Mouse (Mus musculus) G1E (cell line): ENCODE results near the gene Sv2c. TPM values are rescaled to one million over a fixed set of nuclear protein-coding genes. Genes with fewer than 3 reads are reported as not detected.

Experiments
- ATAC-seq: 2 replicates; pipeline ENCODE4 v1.8.0; 2016; ENCODE audit warnings: mild to moderate bottlenecking; ENCODE audit not compliant: insufficient number of reproducible peaks, poor library complexity, low FRiP score, severe bottlenecking; ENCODE audit errors: extremely low read depth
- DNase-seq: peaks from one replicate; pipeline ENCODE4 v3.0.0; 2012; ENCODE audit warnings: low spot score
- H3K27me3 ChIP-seq: 2 replicates; pipeline ENCODE4 v1.6.1; 2012; ENCODE audit warnings: mild to moderate bottlenecking, low read length, inconsistent platforms; ENCODE audit not compliant: insufficient read depth
- H3K36me3 ChIP-seq: replicated peaks from 2 replicates; pipeline ENCODE3; 2012; ENCODE audit warnings: mild to moderate bottlenecking, inconsistent platforms
- H3K4me1 ChIP-seq: 2 replicates; pipeline ENCODE4 v1.6.1; 2012; ENCODE audit warnings: low read depth, low read length, inconsistent platforms, mixed read lengths; ENCODE audit not compliant: insufficient read depth
- H3K4me3 ChIP-seq: 2 replicates; pipeline ENCODE4 v1.5.1; 2012; ENCODE audit warnings: low read depth, mild to moderate bottlenecking, inconsistent platforms, low read length, moderate library complexity, mixed read lengths
- H3K9me3 ChIP-seq: replicated peaks from 2 replicates; pipeline ENCODE4 v1.6.1; 2012; ENCODE audit warnings: inconsistent platforms
- CTCF ChIP-seq: IDR thresholded peaks from 2 replicates; pipeline ENCODE4 v1.5.1; 2012; ENCODE audit warnings: low read depth, low read length, inconsistent platforms, mixed read lengths
- GATA1 ChIP-seq: IDR thresholded peaks from 2 replicates; pipeline ENCODE4 v1.6.1; 2012; ENCODE audit warnings: borderline replicate concordance, low read length, inconsistent platforms, mixed read lengths
- GATA2 ChIP-seq: IDR thresholded peaks from 2 replicates; pipeline ENCODE4 v1.6.1; 2012; ENCODE audit warnings: low read depth, low read length, inconsistent platforms, borderline replicate concordance
- POLR2AphosphoS5 ChIP-seq: IDR thresholded peaks from 2 replicates; pipeline ENCODE4 v1.6.1; 2012; ENCODE audit warnings: low read depth, low read length, inconsistent platforms; ENCODE audit not compliant: insufficient replicate concordance
- TAL1 ChIP-seq: conservative IDR thresholded peaks from 2 replicates; pipeline ENCODE4 v1.6.1; 2012; ENCODE audit warnings: low read depth, low read length, inconsistent platforms, mixed read lengths
- polyA plus RNA-seq: library from polyadenylated mRNA; stranded (reverse); fragments of >175 nt; gene quantifications from 2 replicates; pipeline ENCODE4 v1.2.3, GENCODE M21; 2012
- total RNA-seq, 2 experiments: library from RNA; stranded (forward) in 1 of 2; stranded (reverse) in 1 of 2; fragments of 200-1000 nt in 1 of 2; fragments of >200 nt in 1 of 2; fragmentation: Nextera tagmentation in 1 of 2; gene quantifications; 2 replicates each; pipeline ENCODE4 v1.2.3; 2014 to 2017

Gene Sv2c
- total and polyA plus RNA-seq, 3 experiments: 0.02 to 0.49 (median 0.45) TPM

DNA sequence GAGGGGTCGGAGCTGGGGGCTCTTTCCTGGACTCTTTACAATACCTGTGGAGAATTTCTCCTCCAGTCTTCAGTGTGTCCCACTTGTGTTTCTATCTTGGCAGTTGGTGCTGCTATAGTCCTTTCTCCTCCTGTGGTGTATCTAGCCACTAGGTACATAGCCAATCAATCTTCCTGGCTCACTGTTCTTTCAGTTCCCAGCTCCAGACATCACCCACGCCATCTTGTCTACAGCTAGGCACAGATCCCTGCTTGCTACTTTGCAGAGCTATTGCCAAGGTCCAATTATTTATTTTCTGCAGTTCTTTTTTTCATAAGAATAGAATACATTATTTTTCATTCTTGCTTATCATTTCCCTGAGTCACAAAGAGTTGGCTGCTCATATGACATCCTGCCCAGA lies 34.2 kb upstream of the Sv2c start:
- Histone ChIP-seq H3K27me3 (peaks cover 1% of the 10 kb centered on the region; the same call in 1 of the 2 replicates), H3K4me1 (no peaks in the 10 kb centered on the region), H3K36me3 (no peaks in the 10 kb centered on the region), H3K9me3 (no peaks in the 10 kb centered on the region), H3K4me3 (no peak overlapping the region)
- no peak for TF ChIP-seq TAL1
- no peak for DNase-seq
- no peak for ATAC-seq

DNA sequence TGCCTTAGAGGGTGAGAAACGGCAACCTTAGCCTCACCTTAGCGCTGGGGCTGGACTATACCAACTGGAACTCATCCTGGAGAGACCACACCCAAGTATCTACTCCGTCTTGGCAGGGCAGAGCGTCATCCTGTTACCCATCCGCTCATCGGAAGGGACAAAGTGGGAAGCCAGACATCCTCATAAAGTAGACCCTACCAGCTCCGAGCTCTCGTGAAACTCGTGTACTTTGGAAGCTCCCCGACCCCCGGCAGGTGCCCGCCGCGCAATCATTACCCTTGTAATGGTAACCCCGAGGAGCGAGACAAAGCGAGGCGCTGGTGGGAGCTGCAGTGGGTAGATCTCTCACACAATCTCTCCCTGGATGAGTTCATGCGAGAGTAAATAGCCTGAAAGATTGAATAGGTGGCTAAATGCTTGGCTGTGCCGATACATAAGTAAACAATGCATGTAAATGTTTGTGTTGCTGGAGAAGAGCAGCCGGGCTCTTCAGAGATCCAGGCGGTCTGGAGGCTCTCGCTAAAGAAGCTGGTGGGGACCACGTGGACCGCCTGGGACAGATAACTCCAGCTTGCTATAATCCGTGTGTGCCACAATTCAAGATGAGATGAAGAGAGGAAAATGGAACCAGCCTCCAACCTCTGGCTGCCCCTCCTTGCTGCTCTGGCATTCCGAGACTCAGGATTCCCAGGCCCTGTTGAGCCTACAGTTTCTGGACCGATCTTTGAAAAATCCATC lies 1.2 kb upstream of the Sv2c start:
- Histone ChIP-seq H3K36me3 (no peaks in the 10 kb centered on the region), H3K9me3 (no peaks in the 10 kb centered on the region), H3K4me1 (no peaks in the 10 kb centered on the region; the same call in 1 of the 2 replicates), H3K4me3 (no peak overlapping the region), H3K27me3 (peaks cover 28% of the 10 kb centered on the region)
- TF ChIP-seq POLR2AphosphoS5 (no peak), CTCF (no peak)
- DNase-seq (no peak), ATAC-seq (no peak)

DNA sequence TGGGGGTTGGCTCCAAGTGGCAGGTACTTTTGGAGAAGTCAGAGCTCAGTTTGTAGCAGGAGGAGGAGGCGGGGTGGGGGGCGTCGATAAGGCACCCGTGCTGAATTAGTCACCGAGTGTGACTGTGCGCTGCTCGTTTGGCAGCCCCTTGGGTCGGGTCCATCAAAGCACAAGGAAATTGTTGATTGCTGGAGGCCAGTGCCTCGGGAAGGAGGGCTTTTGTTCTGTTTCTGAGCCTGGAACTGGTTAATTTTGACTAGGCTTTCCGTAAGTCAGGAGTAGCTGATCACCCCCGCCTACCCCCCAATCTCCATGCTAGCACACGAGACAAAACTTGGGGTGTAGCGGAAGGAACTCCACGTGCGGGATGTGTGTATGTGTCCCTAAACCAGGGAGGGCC lies 456 bp upstream of the Sv2c start:
- Histone ChIP-seq H3K9me3 (no peaks in the 10 kb centered on the region), H3K36me3 (no peaks in the 10 kb centered on the region), H3K4me1 (no peaks in the 10 kb centered on the region; the same call in 1 of the 2 replicates), H3K27me3 (peaks cover 28% of the 10 kb centered on the region), H3K4me3 (no peak overlapping the region)
- DNase-seq (no peak), ATAC-seq (no peak)
- TF ChIP-seq GATA2 (no peak), CTCF (no peak), TAL1 (no peak), POLR2AphosphoS5 (no peak), GATA1 (no peak)

DNA sequence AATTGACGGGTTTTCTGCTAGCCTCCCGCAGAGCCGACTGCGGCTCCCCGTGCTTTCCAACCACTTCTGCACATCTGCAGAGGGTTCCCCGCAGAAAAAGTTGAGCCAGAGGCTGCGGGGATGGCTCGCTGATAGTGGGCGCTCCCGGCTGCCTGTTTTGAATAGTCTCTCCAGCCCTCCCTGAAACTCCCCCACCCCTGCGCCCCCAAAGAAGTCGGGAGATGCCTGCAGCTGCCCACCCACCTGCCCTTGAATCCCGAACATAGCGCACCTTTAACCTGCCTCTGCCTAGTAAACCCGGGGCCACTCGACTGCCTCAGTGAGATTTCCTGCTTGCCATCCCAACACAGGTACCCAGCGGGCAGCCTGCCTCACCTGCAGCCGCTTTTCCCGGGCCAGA lies 466 bp downstream of the Sv2c start:
- Histone ChIP-seq H3K9me3 (no peaks in the 10 kb centered on the region), H3K36me3 (no peaks in the 10 kb centered on the region), H3K27me3 (peaks cover 31% of the 10 kb centered on the region), H3K4me1 (no peaks in the 10 kb centered on the region; the same call in 1 of the 2 replicates), H3K4me3 (no peak overlapping the region)
- ATAC-seq (no peak), DNase-seq (no peak)
- no peak for TF ChIP-seq TAL1

DNA sequence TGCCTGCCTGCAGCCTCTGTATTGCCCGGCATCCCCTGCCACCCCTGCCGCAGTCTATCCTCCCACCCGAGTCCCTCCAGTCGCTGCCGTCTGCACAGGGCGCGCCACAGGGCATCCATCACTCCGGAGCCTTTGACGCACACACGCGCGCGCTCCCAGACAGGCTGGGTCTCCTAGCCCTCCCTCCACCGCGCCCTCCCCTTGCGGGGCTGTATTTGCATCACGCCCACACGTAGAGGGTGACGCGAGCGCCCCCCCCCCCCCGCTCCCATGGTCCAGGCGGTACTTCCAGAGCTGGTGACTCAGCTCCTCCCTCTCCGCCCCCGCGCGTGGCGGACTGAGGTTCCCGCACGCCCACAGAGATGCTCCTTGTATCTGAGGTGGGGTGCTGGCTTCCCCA lies 1.3 kb downstream of the Sv2c start:
- H3K4me3 ChIP-seq: no peak overlapping the region
- H3K27me3 ChIP-seq: peaks cover 31% of the 10 kb centered on the region
- H3K4me1 ChIP-seq: no peaks in the 10 kb centered on the region; the same call in 1 of the 2 replicates
- DNase-seq (no peak), ATAC-seq (no peak)
- no peak for TF ChIP-seq GATA1
- no peak for TF ChIP-seq GATA2
- TF ChIP-seq CTCF: no peak
- no peak for TF ChIP-seq TAL1
- TF ChIP-seq POLR2AphosphoS5: no peak
- no peaks in the 10 kb centered on the region for H3K9me3 ChIP-seq
- H3K36me3 ChIP-seq: no peaks in the 10 kb centered on the region

DNA sequence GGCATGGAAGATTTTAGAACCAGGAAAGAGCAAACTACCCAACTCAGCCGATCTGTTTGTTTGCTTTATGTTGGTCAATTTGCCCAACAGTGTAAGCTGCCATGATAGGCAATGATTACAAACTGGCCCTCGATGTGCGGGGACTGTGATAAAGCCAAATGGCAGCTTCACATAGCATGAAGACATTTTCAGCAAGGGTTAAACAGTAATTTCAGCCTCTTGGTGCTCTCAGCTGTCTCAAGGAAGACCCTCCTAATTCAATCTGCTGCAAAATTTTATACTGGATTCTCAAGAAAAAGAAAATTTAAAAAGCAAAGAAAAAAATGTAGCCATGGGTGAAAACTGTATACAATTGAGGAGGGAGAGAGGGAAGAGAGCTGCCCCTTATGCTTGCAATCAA lies 3.3 kb downstream of the Sv2c start:
- H3K4me1 ChIP-seq: no peaks in the 10 kb centered on the region; the same call in 1 of the 2 replicates
- no peaks in the 10 kb centered on the region for H3K36me3 ChIP-seq
- ATAC-seq (no peak), DNase-seq (no peak)
- H3K9me3 ChIP-seq: no peaks in the 10 kb centered on the region
- TF ChIP-seq CTCF (no peak), GATA1 (no peak), POLR2AphosphoS5 (no peak), GATA2 (no peak), TAL1 (no peak)
- no peak overlapping the region for H3K4me3 ChIP-seq
- H3K27me3 ChIP-seq: peaks cover 31% of the 10 kb centered on the region

DNA sequence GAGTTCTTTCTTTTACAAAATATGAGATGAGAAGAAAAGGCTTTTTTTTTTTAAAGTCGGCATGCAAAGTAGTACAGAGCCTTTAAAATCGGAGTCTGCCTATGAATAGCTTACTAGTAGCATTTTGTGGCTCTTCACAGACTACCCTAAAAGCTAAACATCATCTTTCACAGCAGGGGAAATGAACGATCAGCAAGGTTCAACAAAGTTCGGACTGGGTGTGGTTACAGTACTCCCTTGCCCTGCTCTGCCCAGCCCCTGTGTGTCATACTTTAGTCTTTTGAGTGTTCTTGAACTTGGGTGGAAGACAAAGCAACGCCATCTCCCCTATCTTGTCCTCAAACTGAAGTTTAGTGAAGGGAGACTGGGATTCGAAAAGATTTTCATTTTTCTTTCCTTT lies 5.7 kb downstream of the Sv2c start:
- TF ChIP-seq GATA2: no peak
- TF ChIP-seq TAL1: no peak
- no peak for TF ChIP-seq CTCF
- no peak for TF ChIP-seq GATA1
- no peak for TF ChIP-seq POLR2AphosphoS5
- DNase-seq (no peak), ATAC-seq (no peak)
- no peaks in the 10 kb centered on the region for H3K36me3 ChIP-seq
- H3K4me1 ChIP-seq: no peaks in the 10 kb centered on the region; the same call in 1 of the 2 replicates
- peaks cover 11% of the 10 kb centered on the region for H3K27me3 ChIP-seq
- no peak overlapping the region for H3K4me3 ChIP-seq
- H3K9me3 ChIP-seq: no peaks in the 10 kb centered on the region
